Mouse (Mus musculus): ENCODE data around the gene Kdm6b. TPM values are rescaled to one million over a fixed set of nuclear protein-coding genes. Genes with fewer than 3 reads are reported as not detected.

The Kdm6b gene
- total and polyA plus RNA-seq, 3 experiments: 0.66 to 7.2 (median 5.7) TPM

- H3K27ac ChIP-seq (ENCODE audit: insufficient read depth, low read depth): no peak overlapping the region
- DNase-seq (ENCODE audit: extremely low read depth): no peak
- in situ Hi-C loops (cut with MboI; ENCODE audit: low pct_ligation_motif_present, low pct_unique_long_range_greater_than_20kb, low sequenced_read_pairs) (loop anchor here (10.0 kb wide), 1 partner anchor 117 kb away; no protein-coding TSS in a partner anchor), dilution Hi-C loops (cut with MboI; ENCODE audit: extremely low pct_ligation_motif_present, extremely low pct_unique_long_range_greater_than_20kb, low sequenced_read_pairs) (no loop called here)
- H3K79me2 ChIP-seq (replicated peaks; ENCODE audit: control insufficient read depth, extremely low read depth, insufficient read depth, poor library complexity, severe bottlenecking): peaks cover 7% of the 10 kb centered on the region; the same call in 1 of the 2 replicates
- peaks cover 43 to 49% of the 10 kb centered on the region in 2 experiments for H3K36me3 ChIP-seq (replicated peaks in 1 of 2; ENCODE audit: control insufficient read depth in 1 of 2, insufficient read depth in 1 of 2, low read length in 1 of 2)
- H3K27me3 ChIP-seq (replicated peaks): peaks cover 3% of the 10 kb centered on the region
- no peaks in the 10 kb centered on the region for H3K9me3 ChIP-seq (replicated peaks; ENCODE audit: low read length)
- H3K4me3 ChIP-seq (replicated peaks in 1 of 3; ENCODE audit: low read depth in 2 of 3, low read length in 2 of 3, poor library complexity in 1 of 3): no peak overlapping the region
- TF ChIP-seq RCOR1 (conservative IDR thresholded peaks at IDR 0.05; ENCODE audit: low read depth, low read length) (no peak), ETS1 (conservative IDR thresholded peaks at IDR 0.05; ENCODE audit: low read depth, low read length) (no peak), MAZ (IDR thresholded peaks at IDR 0.05; ENCODE audit: low read depth, low read length) (no peak), JUN (IDR thresholded peaks at IDR 0.05; ENCODE audit: insufficient read depth, low read depth, low read length) (no peak), ZNF384 (IDR thresholded peaks at IDR 0.05; ENCODE audit: low read depth, low read length) (no peak), MYC (IDR thresholded peaks at IDR 0.05; ENCODE audit: low read depth, low read length) (no peak), GABPA (IDR thresholded peaks at IDR 0.05; ENCODE audit: insufficient replicate concordance, low read depth, low read length) (no peak), CTCF (conservative IDR thresholded peaks at IDR 0.05 in 1 of 2, IDR thresholded peaks at IDR 0.05 in 1 of 2; ENCODE audit: low read depth in 2 of 2, low read length in 2 of 2) (no peak), UBTF (IDR thresholded peaks at IDR 0.05; ENCODE audit: low read depth, low read length) (no peak), ELF1 (IDR thresholded peaks at IDR 0.05; ENCODE audit: low read depth, low read length) (no peak), POLR2A (IDR thresholded peaks at IDR 0.05; ENCODE audit: low read depth, low read length) (no peak)
- H3K4me2 ChIP-seq (ENCODE audit: insufficient read depth, low read depth, poor library complexity, severe bottlenecking): no peak overlapping the region
- peaks cover 13 to 27% of the 10 kb centered on the region in 2 experiments for H3K4me1 ChIP-seq (ENCODE audit: control insufficient read depth in 1 of 2, insufficient read depth in 2 of 2)
- no peak overlapping the region for H3K9ac ChIP-seq (ENCODE audit: insufficient read depth, low read depth)
Observed at GRCm38 (mm10) chr11:69407724-69408004, 5.8 kb downstream of the Kdm6b start.

- no peak overlapping the region for H3K4me2 ChIP-seq (ENCODE audit: insufficient read depth, low read depth, poor library complexity, severe bottlenecking)
- in situ Hi-C loops (cut with MboI; ENCODE audit: low pct_ligation_motif_present, low pct_unique_long_range_greater_than_20kb, low sequenced_read_pairs): loop anchor here (10.0 kb wide), 1 partner anchor 118 kb away; no protein-coding TSS in a partner anchor
- peaks cover 45 to 53% of the 10 kb centered on the region in 2 experiments for H3K36me3 ChIP-seq (replicated peaks in 1 of 2; ENCODE audit: control insufficient read depth in 1 of 2, insufficient read depth in 1 of 2, low read length in 1 of 2)
- peaks cover 3% of the 10 kb centered on the region for H3K27me3 ChIP-seq (replicated peaks)
- no peak overlapping the region for H3K9ac ChIP-seq (ENCODE audit: insufficient read depth, low read depth)
- no peak for DNase-seq (ENCODE audit: extremely low read depth)
- H3K79me2 ChIP-seq (replicated peaks; ENCODE audit: control insufficient read depth, extremely low read depth, insufficient read depth, poor library complexity, severe bottlenecking): peaks cover 7% of the 10 kb centered on the region; the same call in 1 of the 2 replicates
- H3K4me1 ChIP-seq (ENCODE audit: control insufficient read depth in 1 of 2, insufficient read depth in 2 of 2): peaks cover 10 to 21% of the 10 kb centered on the region in 2 experiments
- no peak overlapping the region for H3K27ac ChIP-seq (ENCODE audit: insufficient read depth, low read depth)
- no peak overlapping the region for H3K4me3 ChIP-seq (replicated peaks in 1 of 3; ENCODE audit: low read depth in 2 of 3, low read length in 2 of 3, poor library complexity in 1 of 3)
- H3K9me3 ChIP-seq (replicated peaks; ENCODE audit: low read length): no peaks in the 10 kb centered on the region
- dilution Hi-C loops (cut with MboI; ENCODE audit: extremely low pct_ligation_motif_present, extremely low pct_unique_long_range_greater_than_20kb, low sequenced_read_pairs): no loop called here
- TF ChIP-seq USF1 (IDR thresholded peaks at IDR 0.05; ENCODE audit: low read depth, low read length) (no peak), RCOR1 (conservative IDR thresholded peaks at IDR 0.05; ENCODE audit: low read depth, low read length) (no peak), IRF4 (IDR thresholded peaks at IDR 0.05; ENCODE audit: low read depth, low read length) (no peak), MYC (IDR thresholded peaks at IDR 0.05; ENCODE audit: low read depth, low read length) (no peak), POLR2A (IDR thresholded peaks at IDR 0.05; ENCODE audit: low read depth, low read length) (no peak), JUN (IDR thresholded peaks at IDR 0.05; ENCODE audit: insufficient read depth, low read depth, low read length) (no peak), ELF1 (IDR thresholded peaks at IDR 0.05; ENCODE audit: low read depth, low read length) (no peak), CHD2 (IDR thresholded peaks at IDR 0.05; ENCODE audit: low read length) (no peak), RAD21 (IDR thresholded peaks at IDR 0.05; ENCODE audit: low read depth, low read length) (no peak), ZMIZ1 (IDR thresholded peaks at IDR 0.05; ENCODE audit: low read depth, low read length) (no peak), TBP (conservative IDR thresholded peaks at IDR 0.05; ENCODE audit: low read depth, low read length) (no peak)
Observed at GRCm38 (mm10) chr11:69406867-69407723, 6.4 kb downstream of the Kdm6b start.
